Mouse (Mus musculus): Measurements from ENCODE around the gene Zcchc9.
"Not testable (repeated sequence)": the region's sequence is repeated elsewhere in the genome, so short reads cannot be mapped to it uniquely, and the experiment has no call there.

Gene Zcchc9

GRCm38 (mm10) chr13:91807155-91807839 lies at the start of gene Zcchc9:
Zcchc9 (minus strand) TSS chr13:91807705.
- no peak for DNase-seq (ENCODE audit: extremely low read depth, low read depth, low spot score)

- no peak for DNase-seq (ENCODE audit: extremely low read depth, low read depth, low spot score)
These were observed 46.9 kb upstream of the Zcchc9 start for GRCm38 (mm10) chr13:91854412-91854811.

DNA sequence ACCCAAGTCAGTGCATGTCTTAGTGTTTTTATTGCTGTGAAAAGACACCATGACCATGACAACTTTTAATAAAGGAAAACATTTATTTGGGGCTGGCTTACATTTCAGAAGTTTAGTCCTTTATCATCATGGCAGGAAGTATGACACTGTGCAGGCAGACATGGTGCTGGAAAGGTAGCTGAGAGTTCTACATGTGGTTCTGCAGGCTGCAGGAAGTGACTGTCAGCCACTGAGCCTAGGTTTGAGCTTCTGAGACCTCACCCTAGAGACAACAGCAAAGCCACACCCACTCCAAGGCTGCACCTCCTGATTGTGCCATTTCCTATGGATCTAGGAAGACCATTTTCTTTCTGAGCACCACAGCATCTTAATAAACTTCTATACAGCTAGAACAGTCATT lies 20.4 kb upstream of the Zcchc9 start:
- DNase-seq (ENCODE audit: extremely low read depth, low read depth, low spot score), result no peak

DNA sequence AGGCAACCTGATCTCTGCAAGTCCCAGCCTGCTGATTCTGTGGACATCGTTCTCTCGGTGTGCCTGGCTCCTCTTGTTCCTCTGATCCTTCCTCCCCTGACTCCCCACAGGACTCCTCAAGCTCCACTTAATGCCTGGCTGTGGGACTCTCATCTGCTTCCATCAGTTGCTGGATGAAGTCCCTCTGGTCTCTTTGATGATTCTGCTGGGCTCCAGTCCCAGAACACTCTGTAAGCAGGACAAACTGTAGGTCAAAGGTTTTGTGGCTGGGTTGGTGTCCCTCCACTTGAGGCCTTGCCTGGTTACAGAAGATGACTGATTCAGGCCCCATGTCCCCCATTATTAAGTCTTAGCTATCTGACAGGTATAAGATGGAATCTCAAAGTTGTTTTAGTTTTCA lies 18.6 kb upstream of the Zcchc9 start:
- no peak for DNase-seq (ENCODE audit: extremely low read depth, low read depth, low spot score)

GRCm38 (mm10) chr13:91824845-91825550 lies 17.5 kb upstream of the Zcchc9 start:
- DNase-seq (ENCODE audit: extremely low read depth, low read depth, low spot score), result no peak

- no peak for DNase-seq (ENCODE audit: extremely low read depth, low read depth, low spot score)
These were observed 16.2 kb upstream of the Zcchc9 start for GRCm38 (mm10) chr13:91823735-91824134.

GRCm38 (mm10) chr13:91814670-91815069 lies 7.2 kb upstream of the Zcchc9 start:
- DNase-seq (ENCODE audit: extremely low read depth, low read depth, low spot score), result no peak

DNA sequence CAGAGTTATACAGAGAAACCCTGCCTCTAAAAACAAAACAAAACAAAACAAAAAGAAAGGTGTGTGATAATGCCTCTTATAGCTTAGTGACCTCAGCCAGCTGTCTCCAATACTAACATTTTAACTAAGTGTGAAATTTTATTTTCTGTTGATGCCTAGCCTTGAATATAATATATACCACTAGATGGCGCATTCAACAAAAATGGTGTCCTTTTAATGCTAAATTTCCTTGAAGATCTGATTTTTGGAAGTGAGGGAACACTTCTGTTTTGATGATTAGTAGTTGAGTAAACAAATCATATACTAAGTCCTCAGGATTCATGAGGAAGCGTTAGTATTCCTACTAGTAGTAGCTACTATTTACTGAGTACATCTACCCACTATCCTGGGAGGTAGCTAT lies 2.0 kb upstream of the Zcchc9 start:
- DNase-seq (ENCODE audit: extremely low read depth, low read depth, low spot score), result no peak

DNA sequence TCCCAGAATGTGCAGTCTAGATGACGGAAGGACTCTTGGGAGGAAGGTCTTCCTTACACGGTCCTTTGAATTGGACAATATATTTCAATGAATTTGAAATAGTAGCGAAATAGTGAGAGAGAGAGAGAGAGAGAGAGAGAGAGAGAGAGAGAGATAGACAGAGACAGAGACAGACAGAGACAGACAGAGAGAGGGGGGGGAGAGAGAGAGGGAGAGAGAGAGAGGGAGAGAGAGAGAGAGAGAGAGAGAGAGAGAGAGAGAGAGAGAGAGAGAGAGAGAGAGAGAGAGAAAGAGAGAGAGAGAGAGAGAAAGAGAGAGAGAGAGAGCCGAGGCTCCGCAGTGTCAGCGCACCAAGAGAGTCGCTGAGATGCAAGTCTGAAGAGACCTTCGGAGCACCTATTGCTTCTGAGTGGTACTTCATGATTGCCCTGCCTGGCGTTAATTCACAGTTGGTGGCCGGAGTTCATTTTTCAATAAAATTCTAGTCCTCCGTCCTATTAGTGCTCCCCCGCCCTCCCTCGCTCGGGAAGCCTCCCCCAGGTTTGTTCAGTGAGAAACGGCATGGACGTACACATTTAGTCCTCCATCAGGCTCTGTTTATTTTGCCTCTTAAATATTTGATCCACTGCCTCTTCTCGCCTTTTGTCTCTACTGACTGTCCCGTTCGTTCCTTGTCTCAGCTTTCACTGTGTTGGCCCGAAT lies 520 bp upstream of the Zcchc9 start:
- no peak for DNase-seq (ENCODE audit: extremely low read depth, low read depth, low spot score)

DNA sequence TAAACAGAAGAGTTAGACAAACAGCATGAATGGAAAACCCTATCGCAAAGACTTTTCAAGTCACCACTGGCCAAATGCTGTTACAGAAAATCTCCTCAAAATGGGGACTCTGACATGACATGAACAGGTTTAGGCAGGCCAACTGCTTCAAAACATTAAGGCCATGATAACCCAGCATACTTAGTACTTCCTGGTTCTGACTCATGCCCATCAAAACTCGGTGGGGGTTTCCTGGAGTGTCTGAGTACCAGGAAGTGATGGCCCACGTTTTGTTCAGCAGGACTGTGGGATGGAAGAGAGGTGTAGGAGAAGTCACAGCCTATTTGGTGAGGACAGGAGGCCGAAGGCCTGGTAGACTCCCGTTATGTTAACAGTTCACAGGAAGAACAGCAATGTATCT lies 5.8 kb downstream of the Zcchc9 start:
- no peak for DNase-seq (ENCODE audit: extremely low read depth, low read depth, low spot score)

DNA sequence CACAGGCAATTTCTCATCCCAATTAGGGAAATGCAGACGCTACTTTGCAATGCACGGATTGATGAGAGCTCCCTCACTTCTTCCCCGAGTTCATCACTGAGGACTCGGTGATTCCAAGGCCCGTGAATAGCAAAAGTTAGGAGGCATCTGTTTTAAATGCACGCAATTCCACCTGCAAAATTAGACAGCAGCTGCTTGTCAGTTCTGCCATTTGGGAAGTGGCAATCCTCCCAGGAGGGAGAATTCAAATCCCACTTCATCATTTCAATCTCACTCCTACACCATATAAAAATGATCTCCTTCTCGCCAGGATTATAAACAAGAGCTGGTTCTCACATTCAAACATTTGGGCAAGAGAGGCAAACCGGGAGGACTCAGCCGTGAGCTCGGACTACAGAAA lies 10.1 kb downstream of the Zcchc9 start:
- DNase-seq (ENCODE audit: extremely low read depth, low read depth, low spot score), result no peak

- DNase-seq (ENCODE audit: extremely low read depth, low read depth, low spot score), result no peak
These were observed 10.6 kb downstream of the Zcchc9 start for GRCm38 (mm10) chr13:91796916-91797315.

DNA sequence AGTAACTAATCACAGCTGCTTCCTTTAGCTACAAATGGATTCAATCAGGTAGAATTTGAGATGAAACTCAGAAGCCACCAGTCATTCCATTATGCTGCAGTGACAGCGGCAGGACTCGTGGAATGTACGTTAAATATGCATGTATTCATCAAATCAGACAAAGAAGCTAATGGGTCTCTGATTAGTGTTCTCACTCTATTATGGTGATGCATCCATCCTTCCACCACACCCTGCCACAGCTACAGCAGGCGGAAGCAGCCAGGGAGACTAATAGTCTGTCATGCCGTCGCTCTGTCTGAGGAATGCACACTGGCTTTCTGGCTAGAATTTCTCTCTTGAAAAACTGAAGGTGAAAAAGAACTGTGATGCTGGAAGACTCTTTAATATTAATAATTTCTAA lies 11.5 kb downstream of the Zcchc9 start:
- no peak for DNase-seq (ENCODE audit: extremely low read depth, low read depth, low spot score)

GRCm38 (mm10) chr13:91795593-91795992 lies 11.9 kb downstream of the Zcchc9 start:
- no peak for DNase-seq (ENCODE audit: extremely low read depth, low read depth, low spot score)

DNA sequence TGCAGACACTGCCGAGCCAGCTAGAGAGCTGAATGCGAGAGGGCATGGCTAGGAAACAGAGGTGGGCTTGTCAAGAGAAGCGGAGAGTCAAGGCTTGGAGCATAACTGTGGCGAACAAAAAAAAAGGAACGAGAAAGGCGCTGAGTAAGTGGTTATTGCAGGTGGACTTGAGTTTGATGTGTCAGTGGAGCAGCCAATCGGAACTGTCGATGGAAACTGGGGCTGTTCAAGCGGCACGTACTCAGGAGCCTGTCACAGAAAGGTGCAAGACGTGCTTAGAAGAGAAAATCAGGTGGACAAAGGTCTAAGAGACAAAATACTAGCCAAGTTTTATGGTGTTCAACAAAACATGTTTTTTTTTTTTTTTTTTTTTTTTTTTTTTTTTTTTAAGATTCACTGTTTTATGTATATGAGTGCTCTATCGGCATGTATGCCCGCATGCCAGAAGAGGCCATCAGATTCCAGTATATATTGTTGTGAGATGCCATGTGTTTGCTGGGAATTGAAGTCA lies 12.5 kb downstream of the Zcchc9 start:
- no peak for DNase-seq (ENCODE audit: extremely low read depth, low read depth, low spot score)

GRCm38 (mm10) chr13:91792035-91792434 lies 15.5 kb downstream of the Zcchc9 start:
- DNase-seq (ENCODE audit: extremely low read depth, low read depth, low spot score), result no peak

- DNase-seq (ENCODE audit: extremely low read depth, low read depth, low spot score), result no peak
These were observed 27.6 kb downstream of the Zcchc9 start for GRCm38 (mm10) chr13:91779892-91780291.

DNA sequence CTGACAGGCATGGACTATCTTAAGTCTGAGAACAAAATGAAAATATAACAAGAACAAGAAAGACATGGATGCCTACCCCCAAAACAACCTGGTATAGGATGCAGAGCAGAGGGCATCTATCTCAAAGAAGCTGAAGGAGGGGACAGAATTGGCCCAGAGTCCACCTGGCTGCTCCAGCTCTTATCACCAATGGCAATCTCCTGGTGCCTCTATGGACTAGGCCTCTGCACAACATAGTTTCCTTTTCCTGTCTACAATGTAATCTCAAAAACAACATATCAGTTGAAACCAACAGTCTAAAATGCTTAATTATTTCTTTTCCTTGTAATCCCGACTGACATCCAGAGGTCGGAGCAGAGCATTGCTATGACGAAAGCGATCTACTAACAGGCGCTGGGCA lies 29.4 kb downstream of the Zcchc9 start:
- no peak for DNase-seq (ENCODE audit: extremely low read depth, low read depth, low spot score)

DNA sequence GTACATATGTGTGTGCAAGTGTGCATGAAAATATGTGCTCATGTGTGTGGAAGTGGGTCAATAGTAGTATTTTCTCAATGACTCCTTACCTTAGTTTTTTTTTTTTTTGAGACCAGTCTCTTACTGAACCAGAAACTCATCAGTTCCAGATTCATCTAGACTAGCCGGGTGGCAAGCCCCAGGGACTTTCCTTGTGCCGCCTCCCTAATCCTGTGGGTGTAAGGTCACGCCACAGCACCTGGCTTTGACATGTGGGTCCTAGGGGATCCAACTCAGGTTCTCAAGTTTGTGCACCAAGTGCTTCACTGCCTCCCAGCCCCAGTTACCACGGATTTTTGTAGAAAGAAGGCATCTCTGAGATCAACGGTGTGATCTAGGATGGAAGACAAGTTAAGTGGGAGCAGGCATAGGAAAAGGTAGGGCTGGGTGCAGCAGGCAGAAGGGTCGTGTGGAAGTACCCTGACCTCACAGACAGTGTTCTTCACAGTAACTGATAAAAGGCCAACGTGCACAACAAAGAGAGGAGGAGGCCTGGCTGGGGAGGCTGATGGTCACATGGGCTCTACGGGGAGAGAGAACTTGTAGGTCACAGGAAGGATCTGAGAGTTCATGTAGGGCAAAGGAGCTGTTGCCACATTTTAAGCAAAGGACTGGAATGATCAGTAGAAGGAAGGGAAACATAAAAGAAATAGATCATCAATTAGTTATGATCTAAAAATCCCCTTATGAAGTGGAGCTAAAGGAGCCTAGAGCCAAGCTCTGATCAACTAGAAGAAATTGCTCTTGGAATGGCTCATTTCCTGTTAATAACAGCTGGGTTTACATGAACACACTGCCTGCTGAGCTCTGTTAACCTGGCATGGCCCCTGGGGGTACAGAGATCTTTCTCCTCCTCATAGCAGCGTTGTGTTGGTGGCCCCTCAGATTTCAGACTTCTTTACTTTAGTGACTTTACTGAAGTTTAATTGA lies 38.5 kb downstream of the Zcchc9 start:
- DNase-seq (ENCODE audit: extremely low read depth, low read depth, low spot score), result no peak

DNA sequence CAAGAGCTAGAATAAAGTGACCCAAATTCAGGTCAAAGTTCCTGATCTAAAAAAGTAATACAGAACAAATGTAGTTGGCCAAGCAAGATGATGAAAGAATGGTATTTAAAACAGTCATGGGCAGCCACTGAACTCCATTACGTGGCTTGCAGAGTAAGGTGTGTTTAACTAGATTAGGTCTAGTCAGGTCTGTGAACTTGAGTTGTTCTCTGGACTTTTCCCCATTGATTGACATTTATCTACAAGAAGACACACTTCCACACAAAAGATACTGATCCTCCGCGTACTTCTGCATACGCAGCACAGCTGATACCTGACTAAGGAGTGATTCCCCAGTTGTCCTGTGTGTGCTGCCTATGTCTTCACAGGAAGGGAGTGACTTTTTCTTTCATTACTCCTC lies 41.9 kb downstream of the Zcchc9 start:
- no peak for DNase-seq (ENCODE audit: extremely low read depth, low read depth, low spot score)

DNA sequence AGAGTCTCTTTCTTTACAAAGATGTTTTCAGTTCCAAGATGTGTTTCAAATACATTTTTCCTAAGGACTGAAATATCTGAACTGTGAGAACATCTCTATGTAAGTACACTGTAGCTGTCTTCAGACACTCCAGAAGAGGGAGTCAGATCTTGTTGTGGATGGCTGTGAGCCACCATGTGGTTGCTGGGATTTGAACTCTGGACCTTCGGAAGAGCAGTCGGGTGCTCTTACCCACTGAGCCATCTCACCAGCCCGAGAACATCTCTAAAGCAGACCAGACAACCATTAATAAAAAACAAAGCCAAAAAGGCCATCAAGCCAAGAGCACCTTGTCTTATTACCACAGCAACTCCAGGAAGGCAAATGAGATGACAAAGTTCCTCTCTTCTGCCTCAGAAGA lies 43.9 kb downstream of the Zcchc9 start:
- DNase-seq (ENCODE audit: extremely low read depth, low read depth, low spot score), result not testable (repeated sequence)
